Mouse (Mus musculus) myocyte (in vitro differentiated cells): ENCODE results near the gene Wfdc16. TPM values are rescaled to one million over a fixed set of nuclear protein-coding genes. Genes with fewer than 3 reads are reported as not detected.

ENCODE experiments used
- H3K27me3 ChIP-seq: one replicate; pipeline ENCODE4 v1.6.1; 2011; ENCODE audit not compliant: control insufficient read depth, insufficient read depth, insufficient read length
- H3K36me3 ChIP-seq: one replicate; pipeline ENCODE4 v1.6.1; 2011; ENCODE audit not compliant: control insufficient read depth, insufficient read depth
- H3K4me2 ChIP-seq: one replicate; pipeline ENCODE4 v1.6.1; 2011; ENCODE audit warnings: low read depth, control low read depth
- H3K4me3 ChIP-seq: one replicate; pipeline ENCODE4 v1.5.1; 2011; ENCODE audit warnings: mild to moderate bottlenecking, control low read depth, moderate library complexity
- H3K79me2 ChIP-seq: one replicate; pipeline ENCODE4 v1.6.1; 2011; ENCODE audit not compliant: control insufficient read depth, insufficient read depth
- H3ac ChIP-seq: one replicate; pipeline ENCODE4 v1.6.1; 2011; ENCODE audit not compliant: control insufficient read depth, insufficient read length
- CEBPB ChIP-seq: IDR thresholded peaks from 2 replicates; pipeline ENCODE4 v1.6.1; 2011; ENCODE audit warnings: mild to moderate bottlenecking, moderate library complexity; ENCODE audit not compliant: poor library complexity, insufficient read depth, severe bottlenecking
- E2F4 ChIP-seq: IDR thresholded peaks from one replicate; pipeline ENCODE4 v1.6.1; 2011; ENCODE audit warnings: mild to moderate bottlenecking, control low read depth, moderate library complexity; ENCODE audit not compliant: insufficient read depth
- MAX ChIP-seq: IDR thresholded peaks from one replicate; pipeline ENCODE4 v1.6.1; 2011; ENCODE audit warnings: low read depth, mild to moderate bottlenecking, control low read depth
- MYOD1 ChIP-seq, 3 experiments: IDR thresholded peaks; one replicate each; pipeline ENCODE4 v1.6.1; 2011; ENCODE audit warnings: control low read depth in 2 of 3, low read depth in 2 of 3, mild to moderate bottlenecking in 2 of 3, moderate library complexity in 1 of 3; ENCODE audit not compliant: insufficient read length in 2 of 3, control insufficient read depth in 1 of 3
- MYOG ChIP-seq, 3 experiments: IDR thresholded peaks; one replicate each; pipeline ENCODE4 v1.6.1; 2011; ENCODE audit warnings: control low read depth in 2 of 3, low read depth in 2 of 3, mild to moderate bottlenecking in 2 of 3; ENCODE audit not compliant: insufficient read length in 2 of 3, control insufficient read depth in 1 of 3, insufficient read depth in 1 of 3
- POLR2A ChIP-seq: IDR thresholded peaks from one replicate; pipeline ENCODE4 v1.6.1; 2011; ENCODE audit warnings: low read depth, mild to moderate bottlenecking, control low read depth, moderate library complexity; ENCODE audit not compliant: insufficient read length
- POLR2AphosphoS2 ChIP-seq: IDR thresholded peaks from one replicate; pipeline ENCODE4 v1.6.1; 2011; ENCODE audit warnings: low read depth, control low read depth; ENCODE audit not compliant: insufficient read length
- REST ChIP-seq: IDR thresholded peaks from one replicate; pipeline ENCODE4 v1.6.1; 2011; ENCODE audit warnings: mild to moderate bottlenecking, control low read depth, moderate library complexity; ENCODE audit not compliant: insufficient read depth, insufficient read length
- SRF ChIP-seq: IDR thresholded peaks from one replicate; pipeline ENCODE4 v1.6.1; 2011; ENCODE audit warnings: low read depth; ENCODE audit not compliant: control insufficient read depth, insufficient read length
- TCF12 ChIP-seq: IDR thresholded peaks from one replicate; pipeline ENCODE4 v1.6.1; 2011; ENCODE audit warnings: mild to moderate bottlenecking, control low read depth; ENCODE audit not compliant: poor library complexity, insufficient read depth, severe bottlenecking
- TCF3 ChIP-seq: IDR thresholded peaks from one replicate; pipeline ENCODE4 v1.6.1; 2011; ENCODE audit warnings: low read depth, control low read depth; ENCODE audit not compliant: insufficient read length
- USF1 ChIP-seq: IDR thresholded peaks from one replicate; pipeline ENCODE4 v1.6.1; 2011; ENCODE audit warnings: low read depth, mild to moderate bottlenecking, control low read depth, moderate library complexity
- polyA plus RNA-seq: library from polyadenylated mRNA; unstranded; fragments of >200 nt; fragmentation: generic; extraction: Trizol; gene quantifications from one replicate; pipeline ENCODE4 v1.2.1, GENCODE M21; 2012; ENCODE audit warnings: missing spikeins

The Wfdc16 gene
- polyA plus RNA-seq, 1 experiment: not detected

GRCm38 (mm10) chr2:164655858-164656257 lies 17.3 kb upstream of the Wfdc16 start, which contains the start of gene Wfdc10:
Gene Wfdc10, plus strand, starts transcription at chr2:164656046.
- Histone ChIP-seq H3K79me2 (no peaks in the 10 kb centered on the region), H3K4me3 (no peak within 1 kb of the TSS), H3ac (no peak within 1 kb of the TSS), H3K4me2 (no peak within 1 kb of the TSS), H3K27me3 (peaks cover 31% of the 10 kb centered on the region), H3K36me3 (no peaks in the 10 kb centered on the region)
- TF ChIP-seq TCF3 (no peak), USF1 (no peak), E2F4 (no peak), SRF (no peak), MYOD1 (IDR thresholded peaks at IDR 0.05; ENCODE audit: control insufficient read depth in 1 of 3, insufficient read length in 2 of 3, low read depth in 2 of 3) (no peak)

GRCm38 (mm10) chr2:164641881-164642673 lies 3.5 kb upstream of the Wfdc16 start:
- H3K4me3 ChIP-seq: no peak overlapping the region
- TF ChIP-seq E2F4 (no peak), REST (no peak), POLR2A (no peak), MYOD1 (IDR thresholded peaks at IDR 0.05; ENCODE audit: control insufficient read depth in 1 of 3, insufficient read length in 2 of 3, low read depth in 2 of 3) (no peak), POLR2AphosphoS2 (no peak), SRF (no peak), CEBPB (no peak), TCF3 (no peak), USF1 (no peak), MYOG (IDR thresholded peaks at IDR 0.05; ENCODE audit: control insufficient read depth in 1 of 3, insufficient read depth in 1 of 3, insufficient read length in 2 of 3, low read depth in 2 of 3) (no peak), TCF12 (no peak), MAX (no peak)
- no peaks in the 10 kb centered on the region for H3K79me2 ChIP-seq

GRCm38 (mm10) chr2:164641129-164641528 lies 2.5 kb upstream of the Wfdc16 start:
- peaks cover 20% of the 10 kb centered on the region for H3K27me3 ChIP-seq
- H3K36me3 ChIP-seq: no peaks in the 10 kb centered on the region
- H3K79me2 ChIP-seq: no peaks in the 10 kb centered on the region
- TF ChIP-seq USF1 (no peak), REST (no peak), MYOD1 (IDR thresholded peaks at IDR 0.05; ENCODE audit: control insufficient read depth in 1 of 3, insufficient read length in 2 of 3, low read depth in 2 of 3) (no peak), POLR2A (no peak), MYOG (IDR thresholded peaks at IDR 0.05; ENCODE audit: control insufficient read depth in 1 of 3, insufficient read depth in 1 of 3, insufficient read length in 2 of 3, low read depth in 2 of 3) (no peak), MAX (no peak), POLR2AphosphoS2 (no peak), CEBPB (no peak), E2F4 (no peak), TCF12 (no peak), SRF (no peak), TCF3 (no peak)
- no peak overlapping the region for H3ac ChIP-seq
- no peak overlapping the region for H3K4me2 ChIP-seq
- no peak overlapping the region for H3K4me3 ChIP-seq

More at GRCm38 (mm10) chr2:164641881-164642673, 3.5 kb upstream of the Wfdc16 start:
- no peak overlapping the region for H3ac ChIP-seq
- peaks cover 20% of the 10 kb centered on the region for H3K27me3 ChIP-seq
- H3K36me3 ChIP-seq: no peaks in the 10 kb centered on the region
- H3K4me2 ChIP-seq: no peak overlapping the region

DNA sequence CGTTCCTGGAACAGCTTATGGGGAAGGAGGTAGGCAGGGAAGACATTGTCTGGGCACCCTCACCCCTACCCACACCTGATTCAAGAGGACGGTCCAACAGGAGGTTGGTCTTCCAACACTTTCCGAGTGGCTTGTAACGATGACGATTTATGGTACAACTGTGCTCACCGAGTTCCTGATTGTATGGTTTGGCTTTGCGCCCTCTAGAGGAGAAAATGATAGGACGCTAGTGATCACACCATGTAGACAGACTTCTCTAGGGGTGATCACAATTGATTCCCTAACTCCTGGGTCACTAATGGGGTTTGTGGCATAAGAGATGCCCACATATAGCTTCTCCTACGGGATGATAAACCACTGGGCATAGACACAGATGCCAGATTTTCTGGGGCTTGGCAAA lies 3.3 kb downstream of the Wfdc16 start:
- Histone ChIP-seq H3ac (no peak overlapping the region), H3K27me3 (peaks cover 5% of the 10 kb centered on the region), H3K4me2 (no peak overlapping the region), H3K4me3 (no peak overlapping the region), H3K36me3 (no peaks in the 10 kb centered on the region), H3K79me2 (no peaks in the 10 kb centered on the region)
- no peak for TF ChIP-seq POLR2A
- TF ChIP-seq POLR2AphosphoS2: no peak
- no peak for TF ChIP-seq TCF3
- no peak for TF ChIP-seq MYOD1 (IDR thresholded peaks at IDR 0.05; ENCODE audit: control insufficient read depth in 1 of 3, insufficient read length in 2 of 3, low read depth in 2 of 3)
- TF ChIP-seq REST: no peak

DNA sequence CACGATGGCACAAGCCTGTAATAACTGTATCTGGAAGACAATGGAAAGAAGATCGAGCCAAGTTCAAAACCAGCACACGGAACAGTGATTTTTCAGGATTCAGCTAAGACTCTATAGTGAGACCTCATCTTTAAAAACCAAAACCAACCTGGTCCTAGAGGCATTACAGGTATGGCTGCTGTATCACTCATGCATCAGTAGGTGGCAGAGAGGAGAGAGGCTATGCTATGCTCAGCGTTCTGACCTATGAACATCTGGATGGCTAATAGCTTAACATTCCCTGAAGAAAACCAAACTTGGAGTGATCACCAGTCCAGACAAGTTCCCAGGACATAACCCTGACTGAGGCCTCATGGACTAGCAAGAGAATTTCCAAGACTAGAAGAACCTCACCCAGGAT lies 16.8 kb downstream of the Wfdc16 start:
- no peaks in the 10 kb centered on the region for H3K36me3 ChIP-seq
- H3K27me3 ChIP-seq: peaks cover 13% of the 10 kb centered on the region
- no peak overlapping the region for H3ac ChIP-seq
- no peak overlapping the region for H3K4me3 ChIP-seq
- TF ChIP-seq TCF3 (no peak), MYOD1 (IDR thresholded peaks at IDR 0.05; ENCODE audit: control insufficient read depth in 1 of 3, insufficient read length in 2 of 3, low read depth in 2 of 3) (no peak), TCF12 (no peak), MYOG (IDR thresholded peaks at IDR 0.05; ENCODE audit: control insufficient read depth in 1 of 3, insufficient read depth in 1 of 3, insufficient read length in 2 of 3, low read depth in 2 of 3) (no peak), SRF (no peak), CEBPB (no peak), USF1 (no peak), MAX (no peak)
- H3K4me2 ChIP-seq: no peak overlapping the region
- no peaks in the 10 kb centered on the region for H3K79me2 ChIP-seq
